Mouse (Mus musculus) activated CD4-positive, CD25-positive, alpha-beta regulatory T cell, adult 4 months (primary cell): Measurements from ENCODE around the gene Zbtb24. TPM values are rescaled to one million over a fixed set of nuclear protein-coding genes. Genes with fewer than 3 reads are reported as not detected.
A peak's percentile ranks its signal among the peaks of the same experiment; 100 is the strongest.

Experiments used
- ATAC-seq: one replicate; pipeline ENCODE4 v1.8.0; 2017
- polyA plus RNA-seq, 2 experiments: library from polyadenylated mRNA; unstranded; fragments of 100-300 nt; shearing (Covaris generic); gene quantifications; one replicate each; pipeline ENCODE4 v1.2.1; 2017

Zbtb24 gene
- polyA plus RNA-seq, 2 experiments from 2014 or later: 22.2 to 30.7 TPM

GRCm38 (mm10) chr10:41504996-41505395 is 54.8 kb downstream of the Zbtb24 start:
- ATAC-seq: no peak

DNA sequence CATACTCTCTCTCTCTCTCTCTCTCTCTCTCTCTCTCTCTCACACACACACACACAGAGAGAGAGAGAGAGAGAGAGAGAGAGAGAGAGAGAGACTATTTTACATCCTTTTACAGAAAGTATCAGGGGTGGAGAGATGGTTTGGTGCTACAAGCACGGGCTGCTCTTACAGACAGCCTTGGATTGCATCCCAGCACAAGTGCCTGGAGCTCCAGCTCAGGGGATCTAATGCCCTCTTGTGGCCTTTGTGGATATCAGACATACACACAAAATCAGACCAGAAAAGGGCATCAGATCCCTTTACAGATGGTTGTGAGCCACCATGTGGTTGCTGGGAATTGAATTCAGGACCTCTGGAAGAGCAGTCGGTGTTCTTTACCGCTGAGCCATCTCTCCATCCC is 55.3 kb downstream of the Zbtb24 start:
- ATAC-seq: peak; percentile 75

- ATAC-seq: peak; percentile 54
Measured at GRCm38 (mm10) chr10:41509160-41509559, 59.0 kb downstream of the Zbtb24 start.

DNA sequence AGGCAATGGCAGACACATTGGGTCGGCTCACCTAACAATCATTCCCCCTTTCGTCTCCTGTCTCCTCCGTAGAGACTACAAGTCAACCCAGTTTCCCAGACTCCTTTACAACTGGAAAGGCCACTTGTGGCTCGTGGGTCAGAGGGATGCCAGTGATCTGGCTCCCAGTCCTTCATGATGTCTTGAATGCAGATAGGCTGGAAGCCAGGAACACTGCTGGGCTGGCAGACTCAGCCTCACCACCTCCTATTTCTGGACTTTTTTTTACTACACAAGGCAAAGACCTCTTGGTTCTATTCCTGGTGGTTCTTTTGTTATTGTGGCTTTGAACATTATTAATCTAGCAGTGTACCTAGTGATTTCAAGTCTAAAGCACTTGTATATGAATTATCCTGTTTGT is 64.1 kb downstream of the Zbtb24 start:
- no peak for ATAC-seq

- ATAC-seq: no peak
Measured at GRCm38 (mm10) chr10:41514921-41515320, 64.7 kb downstream of the Zbtb24 start.

Other genes starting within 250 kb of the Zbtb24 start
- gene Fig4, start 147.1 kb upstream of the Zbtb24 start, polyA plus RNA-seq: 10 to 100 TPM in 1 of 2 experiments, 1 to 10 TPM in 1; 9.9 to 13.1 TPM
- gene Ak9, start 146.4 kb upstream of the Zbtb24 start, polyA plus RNA-seq: under 1 TPM in 1 of 2 experiments, not detected in 1; 0.09 TPM
- gene Mical1, start 25.9 kb downstream of the Zbtb24 start, polyA plus RNA-seq: 10 to 100 TPM; 67.8 to 99.6 TPM
- 10 to 100 TPM; 23.2 to 25.9 TPM for gene Smpd2, start 40.0 kb downstream of the Zbtb24 start, polyA plus RNA-seq
- under 1 TPM in 1 of 2 experiments, not detected in 1; 0.89 TPM for gene Ppil6, start 40.1 kb downstream of the Zbtb24 start, polyA plus RNA-seq
- 100 to 1,000 TPM; 202 to 222 TPM for gene Cd164, start 69.0 kb downstream of the Zbtb24 start, polyA plus RNA-seq